Mouse (Mus musculus): ENCODE results near the gene Tuba1c. TPM values are rescaled to one million over a fixed set of nuclear protein-coding genes. Genes with fewer than 3 reads are reported as not detected.
A peak's percentile ranks its signal among the peaks of the same experiment; 100 is the strongest.

The Tuba1c gene
- total and polyA plus RNA-seq, 2 experiments from 2014 or later = 24.2 to 58.3 TPM

DNA sequence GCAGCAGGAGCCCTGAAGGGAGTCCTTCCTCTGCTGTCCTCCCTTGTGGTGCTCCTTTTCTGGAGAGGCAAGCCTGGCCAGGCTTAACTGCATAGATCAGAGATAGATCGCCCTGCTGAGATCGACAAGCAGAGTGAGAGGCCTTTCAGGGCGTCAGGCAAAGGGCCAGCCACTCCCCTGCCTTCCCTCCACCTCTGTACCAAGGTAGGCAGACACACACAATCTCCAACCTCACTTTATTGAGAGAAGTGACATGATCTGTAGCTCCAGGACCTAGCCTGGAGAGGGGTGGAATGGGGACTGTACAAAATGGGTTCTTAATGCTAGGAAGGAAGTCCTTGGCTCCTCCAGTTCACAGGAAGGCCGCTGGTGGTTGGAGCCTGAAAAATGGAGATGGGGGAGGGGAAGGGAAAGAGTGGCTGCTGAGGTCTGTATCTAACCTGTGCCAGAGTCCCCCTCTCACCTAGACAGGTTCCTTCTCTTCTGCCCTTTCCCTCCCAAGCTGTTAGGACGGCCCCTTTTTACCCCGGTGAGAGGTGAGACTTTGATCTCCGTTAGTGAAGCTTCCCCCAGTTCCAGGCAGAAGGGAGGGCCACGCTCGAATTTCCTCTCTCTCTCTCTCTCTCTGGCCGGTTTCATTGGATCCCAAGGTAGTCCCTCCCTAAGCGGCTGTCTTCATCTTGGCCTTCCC, 54.3 kb downstream of the Tuba1c start:
- Histone ChIP-seq H3K4me1 (ENCODE audit: insufficient read depth, low read length) (no peaks in the 10 kb centered on the region), H3K4me3 (ENCODE audit: low read length) (no peak overlapping the region), H3K9ac (replicated peaks; ENCODE audit: low read length) (no peak overlapping the region), H3K9me3 (ENCODE audit: low read length) (no peaks in the 10 kb centered on the region), H3K36me3 (ENCODE audit: insufficient read depth, low read length) (no peaks in the 10 kb centered on the region), H3K4me2 (ENCODE audit: low read depth, low read length) (no peak overlapping the region), H3K27me3 (ENCODE audit: insufficient read depth, low read length) (peaks cover 36% of the 10 kb centered on the region), H3K27ac (no peak overlapping the region)
- DNase-seq (ENCODE audit: low spot score) (no peak), ATAC-seq (no peak)
- 18% methylated on average over 11 of the region's 11 CpGs for WGBS
- TF ChIP-seq CTCF (IDR thresholded peaks at IDR 0.05; ENCODE audit: low read depth) = no peak

DNA sequence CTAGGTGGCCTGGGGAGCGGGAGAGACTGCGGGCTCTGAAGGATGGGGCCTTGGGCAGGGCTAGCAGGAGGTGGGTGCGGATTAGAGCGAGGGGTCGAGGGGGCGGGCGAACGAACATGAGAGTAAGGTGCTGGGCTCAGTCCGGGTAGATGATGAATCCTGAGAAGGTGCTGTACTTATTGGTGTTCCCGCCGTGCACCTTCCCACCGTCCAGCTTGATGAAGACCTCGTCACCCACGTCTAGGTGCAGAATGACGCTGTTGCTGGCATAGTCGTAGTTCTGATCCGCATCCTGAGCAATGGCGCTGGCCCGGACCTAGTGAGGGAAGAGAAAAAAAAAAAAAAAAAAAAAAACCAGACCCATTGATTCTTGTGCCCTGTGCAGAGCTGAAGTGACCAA, 54.9 kb downstream of the Tuba1c start:
- DNase-seq (ENCODE audit: low spot score) (no peak), ATAC-seq (no peak)
- no peaks in the 10 kb centered on the region for H3K9me3 ChIP-seq (ENCODE audit: low read length)
- no peaks in the 10 kb centered on the region for H3K4me1 ChIP-seq (ENCODE audit: insufficient read depth, low read length)
- H3K9ac ChIP-seq (replicated peaks; ENCODE audit: low read length) = no peak overlapping the region
- WGBS = 19% methylated on average over 19 of the region's 19 CpGs
- no peak for TF ChIP-seq CTCF (IDR thresholded peaks at IDR 0.05; ENCODE audit: low read depth)
- no peak overlapping the region for H3K4me3 ChIP-seq (ENCODE audit: low read length)
- H3K36me3 ChIP-seq (ENCODE audit: insufficient read depth, low read length) = no peaks in the 10 kb centered on the region
- H3K27me3 ChIP-seq (ENCODE audit: insufficient read depth, low read length) = peaks cover 41% of the 10 kb centered on the region
- H3K27ac ChIP-seq = no peak overlapping the region
- no peak overlapping the region for H3K4me2 ChIP-seq (ENCODE audit: low read depth, low read length)

GRCm38 (mm10) chr15:99085997-99086396, 56.3 kb downstream of the Tuba1c start:
- no peak for TF ChIP-seq CTCF (IDR thresholded peaks at IDR 0.05; ENCODE audit: low read depth)
- Histone ChIP-seq H3K27me3 (ENCODE audit: insufficient read depth, low read length) (peaks cover 42% of the 10 kb centered on the region), H3K9ac (replicated peaks; ENCODE audit: low read length) (no peak overlapping the region), H3K4me3 (ENCODE audit: low read length) (no peak overlapping the region), H3K27ac (no peak overlapping the region), H3K36me3 (ENCODE audit: insufficient read depth, low read length) (no peaks in the 10 kb centered on the region), H3K4me1 (ENCODE audit: insufficient read depth, low read length) (no peaks in the 10 kb centered on the region), H3K4me2 (ENCODE audit: low read depth, low read length) (no peak overlapping the region), H3K9me3 (ENCODE audit: low read length) (no peaks in the 10 kb centered on the region)
- 76% methylated on average over 4 of the region's 4 CpGs for WGBS
- DNase-seq (ENCODE audit: low spot score) = no peak
- ATAC-seq = no peak

- Histone ChIP-seq H3K36me3 (ENCODE audit: insufficient read depth, low read length) (no peaks in the 10 kb centered on the region), H3K4me2 (ENCODE audit: low read depth, low read length) (peak within 1 kb of the TSS; percentile 48), H3K4me3 (ENCODE audit: low read length) (peak within 1 kb of the TSS; percentile 27), H3K9ac (replicated peaks; ENCODE audit: low read length) (0 out of 2 replicates have a peak within 1 kb of the TSS, but pooled peaks have one; percentile 13), H3K9me3 (ENCODE audit: low read length) (no peaks in the 10 kb centered on the region), H3K27ac (no peak within 1 kb of the TSS), H3K4me1 (ENCODE audit: insufficient read depth, low read length) (no peaks in the 10 kb centered on the region), H3K27me3 (ENCODE audit: insufficient read depth, low read length) (peaks cover 42% of the 10 kb centered on the region)
- WGBS = 7% methylated on average over 60 of the region's 60 CpGs
- ATAC-seq = 0 out of 2 replicates have a peak, but pooled peaks have one; percentile 4
- DNase-seq (ENCODE audit: low spot score) = no peak
- TF ChIP-seq CTCF (IDR thresholded peaks at IDR 0.05; ENCODE audit: low read depth) = peak; percentile 53
Observed at GRCm38 (mm10) chr15:99087253-99088075, 57.8 kb downstream of the Tuba1c start, which contains the start of gene C1ql4. Gene C1ql4 (minus strand): TSS chr15:99087817.

Small RNA genes within 50 kb of the gene (microRNA-seq; reads per million reads assigned to microRNA genes)
- 0.36 to 0.53 reads per million in 2 experiments for gene Mir6960

Other genes with a start within 250 kb of the Tuba1c start
- gene Wnt1, start 240.0 kb upstream of the Tuba1c start, total RNA-seq (2014; rRNA removed) = 0.05 TPM in 1 of 2 replicates, not detected in the other
- gene Wnt1, start 240.0 kb upstream of the Tuba1c start, polyA plus RNA-seq (2015; fragmentation: Nextera tagmentation; extraction: Ambion mirVana) = 0.52 and 0.59 TPM in 2 replicates
- gene Ddn, start 220.4 kb upstream of the Tuba1c start, total RNA-seq (2014; rRNA removed) = 2.7 and 6.5 TPM in 2 replicates
- gene Ddn, start 220.4 kb upstream of the Tuba1c start, polyA plus RNA-seq (2015; fragmentation: Nextera tagmentation; extraction: Ambion mirVana) = 0.45 and 0.64 TPM in 2 replicates
- 62.4 and 99.4 TPM in 2 replicates for gene Prkag1, start 198.4 kb upstream of the Tuba1c start, total RNA-seq (2014; rRNA removed)
- 61.1 and 62.3 TPM in 2 replicates for gene Prkag1, start 198.4 kb upstream of the Tuba1c start, polyA plus RNA-seq (2015; fragmentation: Nextera tagmentation; extraction: Ambion mirVana)
- gene Kmt2d, start 158.7 kb upstream of the Tuba1c start, total RNA-seq (2014; rRNA removed) = 27.7 and 37.8 TPM in 2 replicates
- gene Kmt2d, start 158.7 kb upstream of the Tuba1c start, polyA plus RNA-seq (2015; fragmentation: Nextera tagmentation; extraction: Ambion mirVana) = 7.4 and 7.6 TPM in 2 replicates
- 5.8 and 10.2 TPM in 2 replicates for gene Rhebl1, start 135.4 kb upstream of the Tuba1c start, total RNA-seq (2014; rRNA removed)
- gene Rhebl1, start 135.4 kb upstream of the Tuba1c start, polyA plus RNA-seq (2015; fragmentation: Nextera tagmentation; extraction: Ambion mirVana) = 25.7 and 26.7 TPM in 2 replicates
- gene Dhh, start 131.4 kb upstream of the Tuba1c start, total RNA-seq (2014; rRNA removed) = 0.29 and 0.68 TPM in 2 replicates
- gene Dhh, start 131.4 kb upstream of the Tuba1c start, polyA plus RNA-seq (2015; fragmentation: Nextera tagmentation; extraction: Ambion mirVana) = 0.85 and 1.0 TPM in 2 replicates
- gene Lmbr1l, start 111.7 kb upstream of the Tuba1c start, total RNA-seq (2014; rRNA removed) = 28.7 and 51.0 TPM in 2 replicates
- 20.0 and 20.9 TPM in 2 replicates for gene Lmbr1l, start 111.7 kb upstream of the Tuba1c start, polyA plus RNA-seq (2015; fragmentation: Nextera tagmentation; extraction: Ambion mirVana)
- 3,512 and 3,813 TPM in 2 replicates for gene Tuba1b, start 95.3 kb upstream of the Tuba1c start, total RNA-seq (2014; rRNA removed)
- 1,613 and 1,711 TPM in 2 replicates for gene Tuba1b, start 95.3 kb upstream of the Tuba1c start, polyA plus RNA-seq (2015; fragmentation: Nextera tagmentation; extraction: Ambion mirVana)
- gene Gm49450, start 76.3 kb upstream of the Tuba1c start, total RNA-seq (2014; rRNA removed) = 1,661 and 1,767 TPM in 2 replicates
- gene Gm49450, start 76.3 kb upstream of the Tuba1c start, polyA plus RNA-seq (2015; fragmentation: Nextera tagmentation; extraction: Ambion mirVana) = not detected in 2 replicates
- 18,723 and 19,179 TPM in 2 replicates for gene Tuba1a, start 76.2 kb upstream of the Tuba1c start, total RNA-seq (2014; rRNA removed)
- 11,647 and 12,500 TPM in 2 replicates for gene Tuba1a, start 76.2 kb upstream of the Tuba1c start, polyA plus RNA-seq (2015; fragmentation: Nextera tagmentation; extraction: Ambion mirVana)
- gene Prph, start 25.3 kb downstream of the Tuba1c start, total RNA-seq (2014; rRNA removed) = 62.6 and 70.9 TPM in 2 replicates
- 50.0 and 53.5 TPM in 2 replicates for gene Prph, start 25.3 kb downstream of the Tuba1c start, polyA plus RNA-seq (2015; fragmentation: Nextera tagmentation; extraction: Ambion mirVana)
- gene Troap, start 44.7 kb downstream of the Tuba1c start, total RNA-seq (2014; rRNA removed) = 4.3 and 10.5 TPM in 2 replicates
- gene Troap, start 44.7 kb downstream of the Tuba1c start, polyA plus RNA-seq (2015; fragmentation: Nextera tagmentation; extraction: Ambion mirVana) = 4.5 and 6.4 TPM in 2 replicates
- 8.6 and 11.9 TPM in 2 replicates for gene C1ql4, start 57.9 kb downstream of the Tuba1c start, total RNA-seq (2014; rRNA removed)
- gene C1ql4, start 57.9 kb downstream of the Tuba1c start, polyA plus RNA-seq (2015; fragmentation: Nextera tagmentation; extraction: Ambion mirVana) = 4.3 and 5.7 TPM in 2 replicates
- gene Dnajc22, start 63.3 kb downstream of the Tuba1c start, total RNA-seq (2014; rRNA removed) = 0.68 and 0.99 TPM in 2 replicates
- gene Dnajc22, start 63.3 kb downstream of the Tuba1c start, polyA plus RNA-seq (2015; fragmentation: Nextera tagmentation; extraction: Ambion mirVana) = 0.45 and 0.48 TPM in 2 replicates
- 23.6 and 25.8 TPM in 2 replicates for gene Spats2, start 96.0 kb downstream of the Tuba1c start, total RNA-seq (2014; rRNA removed)
- 23.4 and 23.6 TPM in 2 replicates for gene Spats2, start 96.0 kb downstream of the Tuba1c start, polyA plus RNA-seq (2015; fragmentation: Nextera tagmentation; extraction: Ambion mirVana)
- 1.8 and 3.6 TPM in 2 replicates for gene Kcnh3, start 195.0 kb downstream of the Tuba1c start, total RNA-seq (2014; rRNA removed)
- gene Kcnh3, start 195.0 kb downstream of the Tuba1c start, polyA plus RNA-seq (2015; fragmentation: Nextera tagmentation; extraction: Ambion mirVana) = 0.91 and 1.2 TPM in 2 replicates
- gene Mcrs1, start 222.1 kb downstream of the Tuba1c start, total RNA-seq (2014; rRNA removed) = 228 and 229 TPM in 2 replicates
- gene Mcrs1, start 222.1 kb downstream of the Tuba1c start, polyA plus RNA-seq (2015; fragmentation: Nextera tagmentation; extraction: Ambion mirVana) = 199 and 206 TPM in 2 replicates

Measured in hindbrain, postnatal 0 days (tissue).